Mouse (Mus musculus) E14TG2a.4 (cell line): ENCODE data around the gene Ggt6.
A peak's percentile ranks its signal among the peaks of the same experiment; 100 is the strongest.

Experiments
- H3K27me3 ChIP-seq: 2 replicates; pipeline ENCODE4 v1.6.1; 2014; ENCODE audit warnings: low read length, control low read depth; ENCODE audit not compliant: insufficient read depth
- H3K36me3 ChIP-seq: 2 replicates; pipeline ENCODE4 v1.6.1; 2014; ENCODE audit warnings: low read length, control low read depth; ENCODE audit not compliant: insufficient read depth
- H3K4me1 ChIP-seq: replicated peaks from 2 replicates; pipeline ENCODE4 v1.6.1; 2014; ENCODE audit warnings: low read depth, low read length, control low read depth
- H3K4me3 ChIP-seq: replicated peaks from 2 replicates; pipeline ENCODE4 v1.5.1; 2014; ENCODE audit warnings: mild to moderate bottlenecking, low read length
- H3K9me3 ChIP-seq: 2 replicates; pipeline ENCODE4 v1.6.1; 2014; ENCODE audit warnings: low read length, control low read depth
- CTCF ChIP-seq: conservative IDR thresholded peaks from 2 replicates; pipeline ENCODE4 v1.5.1; 2014; ENCODE audit warnings: low read length
- NANOG ChIP-seq: IDR thresholded peaks from 2 replicates; pipeline ENCODE4 v1.6.1; 2014; ENCODE audit warnings: borderline replicate concordance, low read length, mixed read lengths
- POU5F1 ChIP-seq: IDR thresholded peaks from 2 replicates; pipeline ENCODE4 v1.6.1; 2014; ENCODE audit warnings: low read length, borderline replicate concordance

Gene Ggt6

GRCm38 (mm10) chr11:72481952-72482351 is 46.6 kb downstream of the Ggt6 start:
- Histone ChIP-seq H3K9me3 (no peaks in the 10 kb centered on the region), H3K36me3 (no peaks in the 10 kb centered on the region), H3K4me3 (no peak overlapping the region), H3K4me1 (peaks cover 25% of the 10 kb centered on the region), H3K27me3 (peaks cover 21% of the 10 kb centered on the region)
- no peak for TF ChIP-seq CTCF
- no peak for TF ChIP-seq POU5F1
- no peak for TF ChIP-seq NANOG

DNA sequence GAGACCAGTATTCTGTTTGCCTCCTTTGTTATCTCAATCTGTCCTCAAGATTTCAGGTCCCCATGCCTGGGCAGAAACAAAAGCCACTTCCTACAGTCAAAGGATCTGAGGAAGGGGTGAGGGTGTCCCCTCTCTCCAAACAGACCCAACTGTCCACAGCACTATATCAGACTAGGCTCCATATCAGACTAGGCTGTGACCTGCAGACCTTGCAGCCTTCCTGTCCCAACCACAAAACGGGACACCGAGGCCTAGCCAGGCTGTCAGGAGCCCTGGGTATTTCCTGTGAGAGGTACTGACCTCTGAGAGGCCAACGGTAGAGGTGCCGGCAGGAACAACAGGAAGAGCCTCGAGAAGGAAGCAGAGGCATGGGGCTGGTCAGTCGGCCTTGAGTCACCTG is 49.2 kb downstream of the Ggt6 start:
- H3K27me3 ChIP-seq: peaks cover 46% of the 10 kb centered on the region
- H3K9me3 ChIP-seq: no peaks in the 10 kb centered on the region
- H3K36me3 ChIP-seq: no peaks in the 10 kb centered on the region
- H3K4me3 ChIP-seq: no peak overlapping the region
- TF ChIP-seq CTCF (no peak), NANOG (no peak), POU5F1 (no peak)
- H3K4me1 ChIP-seq: peaks cover 36% of the 10 kb centered on the region

GRCm38 (mm10) chr11:72485157-72485556 is 49.8 kb downstream of the Ggt6 start:
- H3K36me3 ChIP-seq: no peaks in the 10 kb centered on the region
- no peak for TF ChIP-seq POU5F1
- no peak for TF ChIP-seq NANOG
- TF ChIP-seq CTCF: no peak

GRCm38 (mm10) chr11:72485960-72486359 is 50.6 kb downstream of the Ggt6 start:
- H3K27me3 ChIP-seq: peaks cover 56% of the 10 kb centered on the region
- no peaks in the 10 kb centered on the region for H3K9me3 ChIP-seq
- H3K36me3 ChIP-seq: no peaks in the 10 kb centered on the region
- TF ChIP-seq POU5F1: no peak
- TF ChIP-seq CTCF: no peak
- no peak for TF ChIP-seq NANOG
- H3K4me3 ChIP-seq: no peak overlapping the region
- peaks cover 33% of the 10 kb centered on the region for H3K4me1 ChIP-seq

More at GRCm38 (mm10) chr11:72485157-72485556, 49.8 kb downstream of the Ggt6 start:
- no peaks in the 10 kb centered on the region for H3K9me3 ChIP-seq
- peaks cover 48% of the 10 kb centered on the region for H3K27me3 ChIP-seq
- H3K4me3 ChIP-seq: no peak overlapping the region
- H3K4me1 ChIP-seq: peaks cover 37% of the 10 kb centered on the region

- peaks cover 68% of the 10 kb centered on the region for H3K27me3 ChIP-seq
- H3K9me3 ChIP-seq: no peaks in the 10 kb centered on the region
- H3K4me3 ChIP-seq: no peak overlapping the region
- peaks cover 32% of the 10 kb centered on the region for H3K4me1 ChIP-seq
- no peaks in the 10 kb centered on the region for H3K36me3 ChIP-seq
- TF ChIP-seq NANOG: no peak
- TF ChIP-seq POU5F1: no peak
- no peak for TF ChIP-seq CTCF
Measured at GRCm38 (mm10) chr11:72487171-72487570, 51.8 kb downstream of the Ggt6 start.

- H3K9me3 ChIP-seq: no peaks in the 10 kb centered on the region
- no peak for TF ChIP-seq NANOG
- no peak for TF ChIP-seq CTCF
- TF ChIP-seq POU5F1: no peak
- no peaks in the 10 kb centered on the region for H3K36me3 ChIP-seq
- H3K4me1 ChIP-seq: peaks cover 32% of the 10 kb centered on the region
- H3K4me3 ChIP-seq: peak overlapping the region; percentile 85; the same call in 1 of the 2 replicates
- peaks cover 74% of the 10 kb centered on the region for H3K27me3 ChIP-seq
Measured at GRCm38 (mm10) chr11:72487739-72488138, 52.4 kb downstream of the Ggt6 start.
